Mouse (Mus musculus) G1E (cell line): Measurements from ENCODE around the gene Trim11. TPM values are rescaled to one million over a fixed set of nuclear protein-coding genes. Genes with fewer than 3 reads are reported as not detected.
A peak's percentile ranks its signal among the peaks of the same experiment; 100 is the strongest.

Experiments
- ATAC-seq: 2 replicates; pipeline ENCODE4 v1.8.0; 2016; ENCODE audit warnings: mild to moderate bottlenecking; ENCODE audit not compliant: insufficient number of reproducible peaks, poor library complexity, low FRiP score, severe bottlenecking; ENCODE audit errors: extremely low read depth
- DNase-seq: peaks from one replicate; pipeline ENCODE4 v3.0.0; 2012; ENCODE audit warnings: low spot score
- H3K27me3 ChIP-seq: 2 replicates; pipeline ENCODE4 v1.6.1; 2012; ENCODE audit warnings: mild to moderate bottlenecking, low read length, inconsistent platforms; ENCODE audit not compliant: insufficient read depth
- H3K36me3 ChIP-seq: replicated peaks from 2 replicates; pipeline ENCODE3; 2012; ENCODE audit warnings: mild to moderate bottlenecking, inconsistent platforms
- H3K4me1 ChIP-seq: 2 replicates; pipeline ENCODE4 v1.6.1; 2012; ENCODE audit warnings: low read depth, low read length, inconsistent platforms, mixed read lengths; ENCODE audit not compliant: insufficient read depth
- H3K4me3 ChIP-seq: 2 replicates; pipeline ENCODE4 v1.5.1; 2012; ENCODE audit warnings: low read depth, mild to moderate bottlenecking, inconsistent platforms, low read length, moderate library complexity, mixed read lengths
- H3K9me3 ChIP-seq: replicated peaks from 2 replicates; pipeline ENCODE4 v1.6.1; 2012; ENCODE audit warnings: inconsistent platforms
- CTCF ChIP-seq: IDR thresholded peaks from 2 replicates; pipeline ENCODE4 v1.5.1; 2012; ENCODE audit warnings: low read depth, low read length, inconsistent platforms, mixed read lengths
- GATA1 ChIP-seq: IDR thresholded peaks from 2 replicates; pipeline ENCODE4 v1.6.1; 2012; ENCODE audit warnings: borderline replicate concordance, low read length, inconsistent platforms, mixed read lengths
- GATA2 ChIP-seq: IDR thresholded peaks from 2 replicates; pipeline ENCODE4 v1.6.1; 2012; ENCODE audit warnings: low read depth, low read length, inconsistent platforms, borderline replicate concordance
- POLR2AphosphoS5 ChIP-seq: IDR thresholded peaks from 2 replicates; pipeline ENCODE4 v1.6.1; 2012; ENCODE audit warnings: low read depth, low read length, inconsistent platforms; ENCODE audit not compliant: insufficient replicate concordance
- TAL1 ChIP-seq: conservative IDR thresholded peaks from 2 replicates; pipeline ENCODE4 v1.6.1; 2012; ENCODE audit warnings: low read depth, low read length, inconsistent platforms, mixed read lengths
- polyA plus RNA-seq: library from polyadenylated mRNA; stranded (reverse); fragments of >175 nt; gene quantifications from 2 replicates; pipeline ENCODE4 v1.2.3, GENCODE M21; 2012
- total RNA-seq, 2 experiments: library from RNA; stranded (forward) in 1 of 2; stranded (reverse) in 1 of 2; fragments of 200-1000 nt in 1 of 2; fragments of >200 nt in 1 of 2; fragmentation: Nextera tagmentation in 1 of 2; gene quantifications; 2 replicates each; pipeline ENCODE4 v1.2.3; 2014 to 2017

The Trim11 gene
- 44.7 and 48.2 TPM in 2 replicates for total RNA-seq (2014; fragmentation: Nextera tagmentation)
- total RNA-seq (2017) = 32.3 and 36.4 TPM in 2 replicates
- polyA plus RNA-seq = 69.3 and 75.9 TPM in 2 replicates

DNA sequence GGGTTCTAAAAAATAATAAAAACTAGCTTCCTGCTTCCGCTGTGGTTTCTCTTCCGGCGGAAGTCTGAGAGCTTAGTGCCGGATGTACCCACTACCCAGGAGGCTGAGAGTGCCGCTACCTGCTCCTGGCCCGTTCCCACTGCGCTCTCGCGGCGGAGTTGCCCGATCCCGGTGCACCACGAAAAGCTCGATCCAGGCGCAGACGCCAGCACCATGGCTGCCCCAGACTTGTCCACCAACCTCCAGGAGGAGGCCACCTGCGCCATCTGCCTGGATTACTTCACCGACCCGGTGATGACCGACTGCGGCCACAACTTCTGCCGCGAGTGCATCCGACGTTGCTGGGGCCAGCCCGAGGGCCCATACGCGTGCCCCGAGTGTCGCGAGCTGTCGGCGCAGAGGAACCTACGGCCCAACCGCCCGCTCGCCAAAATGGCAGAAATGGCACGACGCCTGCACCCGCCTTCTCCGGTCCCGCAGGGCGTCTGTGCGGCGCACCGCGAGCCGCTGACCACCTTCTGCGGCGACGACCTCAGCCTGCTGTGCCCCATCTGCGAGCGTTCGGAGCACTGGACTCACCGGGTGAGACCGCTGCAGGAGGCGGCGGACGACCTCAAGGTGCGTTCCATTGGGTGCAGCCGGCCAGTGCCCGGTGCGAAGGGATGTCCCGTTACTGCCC is at the start of gene Trim11:
Trim11 (plus strand) TSS at position 67 of the 679 bp plus-strand sequence.
- TF ChIP-seq GATA2 (no peak), TAL1 (no peak), GATA1 (no peak), CTCF (no peak), POLR2AphosphoS5 (no peak)
- H3K36me3 ChIP-seq = peaks cover 54% of the 10 kb centered on the region
- no peaks in the 10 kb centered on the region for H3K9me3 ChIP-seq
- peak within 1 kb of the TSS; percentile 98 for H3K4me3 ChIP-seq
- H3K27me3 ChIP-seq = no peaks in the 10 kb centered on the region
- H3K4me1 ChIP-seq = peaks cover 63% of the 10 kb centered on the region
- DNase-seq (peak; percentile 84), ATAC-seq (peak; percentile 46; the same call in 1 of the 2 replicates)

DNA sequence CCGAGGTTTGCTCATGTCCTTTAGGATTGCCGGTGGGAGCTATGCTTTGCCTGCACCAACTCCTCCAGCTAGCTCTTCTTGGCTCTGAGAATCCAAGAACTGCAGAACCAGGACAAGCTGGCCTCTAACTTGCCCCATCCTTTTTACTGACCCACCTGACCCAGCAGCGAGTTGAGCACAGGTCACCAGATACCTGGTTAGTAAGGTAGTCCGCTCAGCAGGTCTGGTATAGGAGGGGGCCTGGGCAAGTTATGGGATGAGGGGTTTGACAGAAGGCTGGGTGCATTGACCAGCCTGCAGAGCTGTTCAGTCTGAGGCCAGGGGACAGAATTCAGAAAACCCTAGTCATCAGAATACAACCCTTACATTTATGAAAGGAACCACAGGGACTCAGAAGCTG is 48.8 kb upstream of the Trim11 start:
- Histone ChIP-seq H3K27me3 (peaks cover 13% of the 10 kb centered on the region), H3K9me3 (no peaks in the 10 kb centered on the region), H3K36me3 (peaks cover 34% of the 10 kb centered on the region), H3K4me1 (peaks cover 15% of the 10 kb centered on the region), H3K4me3 (no peak overlapping the region)
- DNase-seq (no peak), ATAC-seq (no peak)
- no peak for TF ChIP-seq GATA1
- no peak for TF ChIP-seq CTCF
- TF ChIP-seq GATA2 = no peak
- TF ChIP-seq TAL1 = no peak
- no peak for TF ChIP-seq POLR2AphosphoS5

DNA sequence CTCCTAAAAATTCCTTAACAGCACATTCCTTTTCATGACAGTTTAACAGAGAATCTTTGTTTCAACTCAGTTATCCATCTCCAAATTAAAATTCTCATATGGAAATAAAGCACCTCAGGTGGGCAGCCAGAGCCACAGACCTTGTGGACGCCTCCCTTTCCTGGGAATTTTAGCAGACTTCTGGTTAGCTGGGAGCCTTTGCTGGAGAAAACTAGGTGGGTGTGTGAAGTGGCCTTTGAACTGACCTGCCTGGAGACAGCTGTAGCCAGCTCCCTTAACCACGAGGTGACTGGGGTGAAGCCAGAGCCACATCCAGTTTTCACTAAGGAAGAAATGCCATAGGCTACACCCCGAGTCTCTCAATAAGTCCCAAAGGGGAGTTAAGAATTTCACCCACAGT is 48.3 kb upstream of the Trim11 start:
- Histone ChIP-seq H3K9me3 (no peaks in the 10 kb centered on the region), H3K27me3 (peaks cover 13% of the 10 kb centered on the region), H3K4me1 (peaks cover 15% of the 10 kb centered on the region), H3K4me3 (no peak overlapping the region), H3K36me3 (peaks cover 40% of the 10 kb centered on the region)
- DNase-seq (no peak), ATAC-seq (no peak)
- TF ChIP-seq GATA1 (no peak), GATA2 (no peak), CTCF (no peak), TAL1 (no peak), POLR2AphosphoS5 (no peak)

DNA sequence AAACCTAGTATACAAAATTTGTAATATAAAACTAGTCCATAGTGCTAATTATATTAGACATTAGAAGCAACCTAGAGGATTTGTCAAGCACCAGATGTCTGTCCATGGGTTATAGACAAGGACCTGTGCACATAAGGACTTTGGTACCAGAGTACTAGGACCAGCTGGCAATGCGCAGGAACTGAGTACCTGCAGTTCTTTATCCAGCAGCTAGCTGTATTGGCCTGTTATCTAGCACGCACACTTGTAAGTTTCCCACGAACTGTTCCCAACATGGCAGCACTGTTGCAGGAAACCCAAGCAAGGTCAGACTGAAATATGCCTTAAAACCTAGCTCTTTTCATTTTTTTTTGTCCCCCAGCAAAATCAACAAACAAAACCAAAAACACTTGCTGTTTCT is 47.6 kb upstream of the Trim11 start:
- Histone ChIP-seq H3K9me3 (no peaks in the 10 kb centered on the region), H3K27me3 (peaks cover 10% of the 10 kb centered on the region), H3K36me3 (peaks cover 45% of the 10 kb centered on the region), H3K4me3 (no peak overlapping the region), H3K4me1 (peaks cover 15% of the 10 kb centered on the region)
- DNase-seq = no peak
- no peak for TF ChIP-seq CTCF
- ATAC-seq = no peak

- Histone ChIP-seq H3K27me3 (peaks cover 2% of the 10 kb centered on the region; the same call in 1 of the 2 replicates), H3K4me1 (peaks cover 19% of the 10 kb centered on the region), H3K9me3 (no peaks in the 10 kb centered on the region), H3K36me3 (peaks cover 56% of the 10 kb centered on the region), H3K4me3 (no peak overlapping the region)
- no peak for TF ChIP-seq GATA2
- no peak for TF ChIP-seq GATA1
- TF ChIP-seq POLR2AphosphoS5 = no peak
- no peak for TF ChIP-seq TAL1
- no peak for TF ChIP-seq CTCF
- ATAC-seq (no peak), DNase-seq (no peak)
Observed at GRCm38 (mm10) chr11:58931576-58931975, 46.3 kb upstream of the Trim11 start.

DNA sequence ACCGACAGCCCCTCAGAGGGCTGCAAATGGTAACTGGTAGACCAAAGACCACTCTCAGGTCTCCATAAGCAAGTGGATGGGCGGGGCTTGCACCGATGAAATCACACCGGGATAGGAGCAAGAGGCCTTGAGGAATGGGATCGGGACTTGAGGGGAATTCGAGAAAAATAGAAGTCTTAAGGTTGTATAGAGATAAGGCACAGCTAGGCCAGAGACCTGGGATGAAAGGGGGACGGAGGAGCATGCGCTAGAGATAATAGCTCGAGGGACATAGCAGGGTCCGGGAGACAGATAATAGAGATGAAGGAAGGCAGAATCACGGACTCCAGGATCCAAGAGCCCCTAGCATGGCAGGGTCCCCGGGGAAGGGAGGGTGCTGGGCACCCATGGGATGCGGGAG is 40.0 kb upstream of the Trim11 start:
- H3K27me3 ChIP-seq = peaks cover 10% of the 10 kb centered on the region
- ATAC-seq = no peak

More for the DNA sequence above, 40.0 kb upstream of the Trim11 start:
- Histone ChIP-seq H3K4me1 (peaks cover 30% of the 10 kb centered on the region), H3K36me3 (peaks cover 45% of the 10 kb centered on the region), H3K9me3 (0 out of 2 replicates have a peak, but pooled peaks cover 3% of the 10 kb centered on the region), H3K4me3 (peak overlapping the region; percentile 99)
- TF ChIP-seq POLR2AphosphoS5 (no peak), GATA2 (no peak), CTCF (no peak)
- no peak for DNase-seq
